Mouse (Mus musculus) heart, postnatal 0 days (tissue): ENCODE measurements around the gene Park7. TPM values are rescaled to one million over a fixed set of nuclear protein-coding genes. Genes with fewer than 3 reads are reported as not detected.

Experiments used
- ATAC-seq: fragments of 200-750 bp; cut with Nextera tagmentation; 2 replicates; pipeline ENCODE4 v1.8.0; 2017; ENCODE audit warnings: low read depth, moderate number of reproducible peaks, moderate library complexity; ENCODE audit not compliant: insufficient read depth
- DNase-seq: peaks from one replicate; pipeline ENCODE4 v3.0.0-alpha.2; 2016; ENCODE audit warnings: low spot score
- H3K27ac ChIP-seq: fragments of 300-500 bp; sonication (generic); 2 replicates; pipeline ENCODE4 v1.5.1; 2014; ENCODE audit warnings: low read depth, mild to moderate bottlenecking
- H3K27me3 ChIP-seq: fragments of 300-500 bp; sonication (generic); 2 replicates; pipeline ENCODE4 v1.6.1; 2014; ENCODE audit warnings: low read length, mixed read lengths; ENCODE audit not compliant: control insufficient read depth, insufficient read depth
- H3K36me3 ChIP-seq: fragments of 300-500 bp; sonication (generic); replicated peaks from 2 replicates; pipeline ENCODE4 v1.6.1; 2014; ENCODE audit warnings: low read length, mixed read lengths; ENCODE audit not compliant: control insufficient read depth, insufficient read depth
- H3K4me1 ChIP-seq: fragments of 300-500 bp; sonication (generic); 2 replicates; pipeline ENCODE4 v1.6.1; 2014; ENCODE audit warnings: antibody characterized with exemption; ENCODE audit not compliant: control insufficient read depth, insufficient read depth
- H3K4me2 ChIP-seq: fragments of 300-500 bp; sonication (generic); 2 replicates; pipeline ENCODE4 v1.6.1; 2014; ENCODE audit warnings: low read depth, mild to moderate bottlenecking, low read length, moderate library complexity
- H3K4me3 ChIP-seq: fragments of 300-500 bp; sonication (generic); 2 replicates; pipeline ENCODE4 v1.5.1; 2014; ENCODE audit warnings: low read depth, low read length
- H3K9ac ChIP-seq: fragments of 300-500 bp; sonication (generic); replicated peaks from 2 replicates; pipeline ENCODE4 v1.6.1; 2014; ENCODE audit warnings: low read depth, low read length, mixed read lengths
- H3K9me3 ChIP-seq: fragments of 300-500 bp; sonication (generic); replicated peaks from 2 replicates; pipeline ENCODE4 v1.6.1; 2016; ENCODE audit warnings: low read length; ENCODE audit not compliant: control insufficient read depth
- CTCF ChIP-seq: IDR thresholded peaks from 2 replicates; pipeline ENCODE4 v1.5.1; 2016; ENCODE audit warnings: antibody characterized with exemption, control low read depth, low read depth
- EP300 ChIP-seq: IDR thresholded peaks from 2 replicates; pipeline ENCODE4 v1.6.1; 2016; ENCODE audit warnings: antibody characterized with exemption, low read depth
- WGBS: fragments of 180-500 bp; shearing (Covaris S2); extraction: QIAGEN DNeasy Blood & Tissue Kit; methylation state at CpG from one replicate; pipeline ENCODE4 v1.1.7; 2014; 5-methylcytosine and 5-hydroxymethylcytosine counted together
- polyA plus RNA-seq: library from polyadenylated mRNA; unstranded; fragments of >200 nt; fragmentation: Nextera tagmentation; extraction: Ambion mirVana; gene quantifications from 2 replicates; pipeline ENCODE4 v1.2.1, GENCODE M21; 2015
- total RNA-seq: library from RNA; depleted of rRNA; stranded (reverse); fragments of >200 nt; gene quantifications from 2 replicates; pipeline ENCODE4 v1.2.3, GENCODE M21; 2014; ENCODE audit warnings: low replicate concordance

Park7 gene
- total and polyA plus RNA-seq, 2 experiments from 2014 or later = 120 to 322 TPM

DNA sequence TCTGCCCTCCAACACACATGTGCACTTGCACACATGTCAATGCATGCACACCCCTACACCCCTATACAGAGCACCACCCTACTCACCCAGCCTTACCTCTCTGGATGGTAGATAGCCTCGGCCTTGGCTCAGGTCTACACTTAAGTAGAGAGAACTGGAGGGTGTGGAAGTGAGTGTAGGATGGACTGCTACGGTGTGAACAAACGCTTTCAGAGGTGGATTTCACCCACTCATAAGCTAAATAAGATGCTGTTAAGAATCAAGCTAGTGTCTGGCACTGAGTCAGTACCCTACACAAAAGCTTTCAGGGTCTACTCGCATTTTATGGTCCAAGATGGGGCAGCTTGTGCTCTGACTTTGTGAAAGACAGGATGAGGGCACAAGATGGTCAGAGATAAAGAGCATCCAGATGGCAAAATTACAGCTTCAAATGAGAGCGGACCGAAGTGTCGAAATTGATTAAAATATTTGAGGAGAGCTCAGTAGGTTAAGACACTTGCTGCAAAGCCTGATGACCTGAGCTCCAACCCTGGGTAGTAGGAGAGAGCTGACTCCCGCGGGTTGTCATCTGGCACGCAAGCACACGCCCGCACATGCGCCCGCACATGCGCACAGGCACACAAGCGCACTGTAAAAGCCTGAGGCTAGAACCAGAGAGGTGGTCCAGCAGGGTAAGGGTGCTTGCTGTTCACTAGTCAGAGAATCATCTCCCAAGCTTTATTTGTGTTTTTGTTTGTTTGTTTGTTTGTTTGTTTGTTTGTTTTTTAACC is 23.2 kb upstream of the Park7 start:
- Histone ChIP-seq H3K36me3 (no peaks in the 10 kb centered on the region), H3K27me3 (no peaks in the 10 kb centered on the region; the same call in 1 of the 2 replicates), H3K27ac (no peak overlapping the region), H3K9me3 (no peaks in the 10 kb centered on the region), H3K4me3 (0 out of 2 replicates have a peak overlapping the region, but pooled peaks have one; percentile 1), H3K4me1 (no peaks in the 10 kb centered on the region), H3K4me2 (peak overlapping the region; percentile 39), H3K9ac (no peak overlapping the region)
- DNase-seq = no peak
- TF ChIP-seq CTCF = no peak
- TF ChIP-seq EP300 = no peak
- no peak for ATAC-seq
- WGBS = 64% methylated on average over 16 of the region's 16 CpGs

DNA sequence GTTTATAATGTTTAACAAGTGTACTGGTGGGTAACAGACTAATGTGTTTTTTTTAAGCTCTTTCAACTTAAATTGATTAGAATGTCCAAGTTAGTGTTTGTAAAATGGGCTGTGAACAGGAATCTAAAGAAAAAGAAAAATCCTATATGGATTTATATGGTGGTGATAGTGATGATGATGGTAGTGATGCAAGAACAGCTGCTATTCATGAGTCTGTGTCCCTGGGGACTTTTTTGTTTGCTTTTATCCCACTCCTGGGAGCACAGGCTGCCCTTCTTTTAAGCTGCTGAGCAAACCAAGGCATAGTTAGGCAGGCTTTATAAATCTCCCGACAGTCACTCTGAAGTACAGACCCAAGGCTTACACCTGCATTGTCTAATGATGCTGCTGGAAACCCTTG is 19.3 kb upstream of the Park7 start:
- Histone ChIP-seq H3K9me3 (no peaks in the 10 kb centered on the region), H3K27ac (no peak overlapping the region), H3K4me2 (no peak overlapping the region), H3K4me3 (no peak overlapping the region), H3K36me3 (no peaks in the 10 kb centered on the region), H3K4me1 (no peaks in the 10 kb centered on the region), H3K27me3 (no peaks in the 10 kb centered on the region; the same call in 1 of the 2 replicates), H3K9ac (no peak overlapping the region)
- DNase-seq = no peak
- WGBS = 67% methylated on average over 1 of the region's 1 CpGs
- no peak for TF ChIP-seq CTCF
- no peak for TF ChIP-seq EP300
- ATAC-seq = no peak

DNA sequence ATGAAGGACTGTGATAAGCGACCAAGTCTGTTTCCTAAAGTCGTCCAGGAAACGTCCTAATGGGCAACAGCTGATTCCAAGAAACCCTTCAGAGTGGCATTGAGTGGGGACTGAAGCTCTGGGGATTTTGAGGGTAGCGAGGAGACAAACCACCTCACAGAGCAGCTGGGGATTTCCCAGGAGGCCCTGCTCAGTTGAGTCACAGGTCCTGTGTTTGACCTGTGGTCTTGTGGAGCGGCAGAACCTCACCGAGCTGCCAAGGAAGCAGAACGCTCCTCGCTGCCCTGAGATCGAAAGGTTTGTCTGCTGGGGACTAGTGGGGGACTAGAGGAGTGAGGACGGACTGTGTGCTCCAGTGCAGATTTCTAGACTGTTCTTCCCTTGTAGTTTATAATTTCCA is 13.6 kb upstream of the Park7 start:
- Histone ChIP-seq H3K4me1 (no peaks in the 10 kb centered on the region), H3K4me2 (no peak overlapping the region), H3K4me3 (no peak overlapping the region), H3K36me3 (no peaks in the 10 kb centered on the region), H3K9me3 (no peaks in the 10 kb centered on the region), H3K27me3 (no peaks in the 10 kb centered on the region), H3K27ac (no peak overlapping the region), H3K9ac (no peak overlapping the region)
- TF ChIP-seq CTCF = no peak
- no peak for TF ChIP-seq EP300
- ATAC-seq = no peak
- DNase-seq = no peak
- WGBS = 53% methylated on average over 10 of the region's 10 CpGs

DNA sequence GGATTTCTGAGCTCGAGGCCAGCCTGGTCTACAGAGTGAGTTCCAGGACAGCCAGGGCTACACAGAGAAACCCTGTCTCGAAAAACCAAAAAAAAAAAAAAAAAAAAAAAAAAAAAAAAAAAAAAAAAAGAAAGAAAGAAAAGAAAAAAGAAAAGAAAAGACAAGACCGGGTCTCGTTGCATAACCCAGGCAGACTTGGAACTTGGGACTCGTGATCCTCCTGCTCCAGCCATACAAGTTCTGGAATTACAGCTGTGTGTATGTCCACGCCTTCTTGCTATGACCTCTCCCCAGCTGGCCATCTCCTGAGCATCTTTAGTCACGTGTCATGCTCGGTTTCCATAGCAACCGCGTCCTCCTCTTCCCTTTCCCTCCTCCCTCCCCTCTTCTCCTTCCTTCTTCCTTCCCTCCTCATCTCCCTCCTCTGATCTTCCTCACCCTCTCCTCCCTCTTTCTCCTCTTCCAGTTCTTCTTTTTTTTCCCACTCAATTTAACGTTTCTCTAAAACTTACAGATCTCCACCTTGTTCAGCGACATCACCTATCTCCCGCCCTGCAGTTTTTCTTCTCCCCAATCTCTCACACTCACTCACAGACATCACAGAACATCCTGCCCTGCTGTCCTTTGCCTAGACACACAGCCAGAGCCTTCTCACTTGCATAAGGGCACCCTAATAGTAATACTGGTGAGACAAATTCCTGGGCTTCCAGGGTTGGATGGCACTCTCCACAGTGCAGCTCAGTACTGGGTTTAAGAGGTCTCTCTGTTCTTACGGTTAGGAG is 12.9 kb upstream of the Park7 start:
- no peak for ATAC-seq
- no peak for TF ChIP-seq CTCF
- TF ChIP-seq EP300 = no peak
- Histone ChIP-seq H3K27me3 (no peaks in the 10 kb centered on the region), H3K4me1 (no peaks in the 10 kb centered on the region), H3K4me3 (no peak overlapping the region), H3K9ac (no peak overlapping the region), H3K27ac (no peak overlapping the region), H3K36me3 (no peaks in the 10 kb centered on the region), H3K4me2 (no peak overlapping the region), H3K9me3 (no peaks in the 10 kb centered on the region)
- WGBS = 53% methylated on average over 13 of the region's 14 CpGs
- no peak for DNase-seq

DNA sequence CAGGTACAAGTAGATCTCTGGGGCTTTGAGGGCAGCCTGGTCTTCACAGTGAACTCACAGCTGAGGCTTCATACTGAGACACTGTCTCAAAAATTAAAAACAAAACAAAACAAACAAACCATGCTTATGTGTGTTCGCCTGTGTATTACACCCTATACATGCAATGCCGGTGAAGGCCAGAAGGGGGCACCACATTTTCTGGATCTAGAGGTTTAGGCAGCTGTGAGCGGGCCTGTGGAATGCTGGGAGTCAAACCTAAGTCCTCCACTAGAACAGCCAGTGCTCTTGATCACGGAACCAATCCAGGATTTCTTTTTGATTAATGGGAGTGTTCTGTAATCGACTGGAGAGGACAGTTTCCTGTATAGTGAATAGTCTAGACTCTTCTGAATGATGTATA is 11.7 kb upstream of the Park7 start:
- Histone ChIP-seq H3K27ac (no peak overlapping the region), H3K9me3 (no peaks in the 10 kb centered on the region), H3K36me3 (no peaks in the 10 kb centered on the region), H3K27me3 (no peaks in the 10 kb centered on the region), H3K4me2 (no peak overlapping the region), H3K4me3 (no peak overlapping the region), H3K9ac (no peak overlapping the region), H3K4me1 (no peaks in the 10 kb centered on the region)
- DNase-seq = no peak
- 48% methylated on average over 5 of the region's 5 CpGs for WGBS
- ATAC-seq = no peak
- TF ChIP-seq EP300 (no peak), CTCF (peak; percentile 38)
